Mouse (Mus musculus): ENCODE measurements around the gene Alkbh6. TPM values are rescaled to one million over a fixed set of nuclear protein-coding genes. Genes with fewer than 3 reads are reported as not detected.

Gene Alkbh6
- 17.2 and 22.1 TPM in 2 replicates for total RNA-seq (2014; fragmentation: Nextera tagmentation)
- 18.5 and 24.1 TPM in 2 replicates for total RNA-seq (2017)
- polyA plus RNA-seq (2012), result 44.2 and 52.2 TPM in 2 replicates

- TF ChIP-seq TAL1 (conservative IDR thresholded peaks at IDR 0.05; ENCODE audit: low read depth, low read length) (no peak), POLR2AphosphoS5 (IDR thresholded peaks at IDR 0.05; ENCODE audit: insufficient replicate concordance, low read depth, low read length) (no peak), GATA2 (IDR thresholded peaks at IDR 0.05; ENCODE audit: borderline replicate concordance, low read depth, low read length) (no peak), CTCF (IDR thresholded peaks at IDR 0.05; ENCODE audit: low read depth, low read length) (no peak), GATA1 (IDR thresholded peaks at IDR 0.05; ENCODE audit: borderline replicate concordance, low read length) (no peak)
Measured at GRCm38 (mm10) chr7:30308076-30309005, at the start of gene Alkbh6. Gene Alkbh6, plus strand, starts transcription at chr7:30308717.

DNA sequence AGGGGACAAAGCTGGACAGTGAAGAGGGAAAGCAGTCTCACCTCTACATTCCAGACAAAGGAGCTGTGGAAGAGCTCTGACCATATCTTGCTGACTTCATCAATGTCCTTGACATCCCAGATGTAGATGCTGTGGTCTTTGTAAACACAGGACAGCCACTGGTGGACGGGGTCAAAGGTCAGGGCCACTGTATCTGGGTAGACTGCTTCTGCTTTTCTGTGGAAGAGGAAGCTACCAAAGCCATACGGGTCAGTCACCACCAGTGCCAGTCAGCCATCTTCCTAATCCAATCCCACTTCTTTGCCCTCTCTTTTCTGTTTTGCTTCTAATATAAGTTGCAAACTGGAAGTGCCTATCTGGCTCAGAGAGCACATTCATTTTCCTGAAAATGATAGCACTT is 43.5 kb upstream of the Alkbh6 start:
- no peak for ATAC-seq (ENCODE audit: extremely low read depth, insufficient number of reproducible peaks, low FRiP score, poor library complexity, severe bottlenecking)
- TF ChIP-seq GATA2 (IDR thresholded peaks at IDR 0.05; ENCODE audit: borderline replicate concordance, low read depth, low read length) (no peak), GATA1 (IDR thresholded peaks at IDR 0.05; ENCODE audit: borderline replicate concordance, low read length) (no peak), TAL1 (conservative IDR thresholded peaks at IDR 0.05; ENCODE audit: low read depth, low read length) (no peak), POLR2AphosphoS5 (IDR thresholded peaks at IDR 0.05; ENCODE audit: insufficient replicate concordance, low read depth, low read length) (no peak), CTCF (IDR thresholded peaks at IDR 0.05; ENCODE audit: low read depth, low read length) (no peak)

More at GRCm38 (mm10) chr7:30308076-30309005, at the start of gene Alkbh6:
- no peaks in the 10 kb centered on the region for H3K9me3 ChIP-seq (replicated peaks)
- peak; percentile 100 for ATAC-seq (ENCODE audit: extremely low read depth, insufficient number of reproducible peaks, low FRiP score, poor library complexity, severe bottlenecking)
- DNase-seq (ENCODE audit: low spot score), result peak; percentile 99
- H3K4me1 ChIP-seq (ENCODE audit: insufficient read depth, low read depth, low read length), result peaks cover 23% of the 10 kb centered on the region
- peaks cover 34% of the 10 kb centered on the region for H3K36me3 ChIP-seq (replicated peaks)
- peak within 1 kb of the TSS; percentile 73 for H3K4me3 ChIP-seq (ENCODE audit: low read depth, low read length)
- H3K27me3 ChIP-seq (ENCODE audit: insufficient read depth, low read length), result peaks cover 3% of the 10 kb centered on the region; the same call in 1 of the 2 replicates

DNA sequence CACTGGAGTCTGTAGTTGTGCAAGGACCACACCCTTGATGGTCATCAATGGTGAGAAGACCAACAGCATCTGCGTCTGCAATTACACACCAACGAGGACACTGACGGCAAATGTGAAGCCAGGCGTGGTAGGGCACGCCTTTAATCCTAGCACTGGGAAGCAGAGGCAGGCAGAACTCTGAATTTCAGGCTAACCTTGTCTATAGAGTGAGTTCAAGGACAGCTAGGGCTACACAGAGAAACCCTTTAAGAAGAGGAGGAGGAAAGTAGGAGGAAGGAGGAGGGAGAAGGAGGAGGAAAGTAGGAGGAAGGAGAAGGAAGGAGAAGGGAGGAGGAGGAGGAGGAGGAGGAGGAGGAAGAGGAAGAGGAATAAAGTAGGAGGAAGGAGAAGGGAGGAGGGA is 43.0 kb upstream of the Alkbh6 start:
- H3K36me3 ChIP-seq (replicated peaks), result peaks cover 90% of the 10 kb centered on the region
- no peak for ATAC-seq (ENCODE audit: extremely low read depth, insufficient number of reproducible peaks, low FRiP score, poor library complexity, severe bottlenecking)
- no peak overlapping the region for H3K4me3 ChIP-seq (ENCODE audit: low read depth, low read length)

More for the DNA sequence above, 43.5 kb upstream of the Alkbh6 start:
- Histone ChIP-seq H3K4me3 (ENCODE audit: low read depth, low read length) (no peak overlapping the region), H3K27me3 (ENCODE audit: insufficient read depth, low read length) (no peaks in the 10 kb centered on the region), H3K36me3 (replicated peaks) (peaks cover 90% of the 10 kb centered on the region), H3K9me3 (replicated peaks) (no peaks in the 10 kb centered on the region), H3K4me1 (ENCODE audit: insufficient read depth, low read depth, low read length) (no peaks in the 10 kb centered on the region)
- DNase-seq (ENCODE audit: low spot score), result no peak

GRCm38 (mm10) chr7:30265935-30266334 is 42.6 kb upstream of the Alkbh6 start:
- Histone ChIP-seq H3K27me3 (ENCODE audit: insufficient read depth, low read length) (no peaks in the 10 kb centered on the region), H3K9me3 (replicated peaks) (no peaks in the 10 kb centered on the region), H3K4me3 (ENCODE audit: low read depth, low read length) (no peak overlapping the region), H3K4me1 (ENCODE audit: insufficient read depth, low read depth, low read length) (no peaks in the 10 kb centered on the region), H3K36me3 (replicated peaks) (peaks cover 91% of the 10 kb centered on the region)
- TF ChIP-seq TAL1 (conservative IDR thresholded peaks at IDR 0.05; ENCODE audit: low read depth, low read length) (no peak), POLR2AphosphoS5 (IDR thresholded peaks at IDR 0.05; ENCODE audit: insufficient replicate concordance, low read depth, low read length) (no peak), GATA1 (IDR thresholded peaks at IDR 0.05; ENCODE audit: borderline replicate concordance, low read length) (no peak), GATA2 (IDR thresholded peaks at IDR 0.05; ENCODE audit: borderline replicate concordance, low read depth, low read length) (no peak), CTCF (IDR thresholded peaks at IDR 0.05; ENCODE audit: low read depth, low read length) (no peak)
- DNase-seq (ENCODE audit: low spot score), result no peak
- no peak for ATAC-seq (ENCODE audit: extremely low read depth, insufficient number of reproducible peaks, low FRiP score, poor library complexity, severe bottlenecking)

More for the DNA sequence above, 43.0 kb upstream of the Alkbh6 start:
- Histone ChIP-seq H3K9me3 (replicated peaks) (no peaks in the 10 kb centered on the region), H3K4me1 (ENCODE audit: insufficient read depth, low read depth, low read length) (no peaks in the 10 kb centered on the region), H3K27me3 (ENCODE audit: insufficient read depth, low read length) (no peaks in the 10 kb centered on the region)
- no peak for TF ChIP-seq POLR2AphosphoS5 (IDR thresholded peaks at IDR 0.05; ENCODE audit: insufficient replicate concordance, low read depth, low read length)
- no peak for TF ChIP-seq CTCF (IDR thresholded peaks at IDR 0.05; ENCODE audit: low read depth, low read length)
- no peak for DNase-seq (ENCODE audit: low spot score)

- TF ChIP-seq TAL1 (conservative IDR thresholded peaks at IDR 0.05; ENCODE audit: low read depth, low read length), result no peak
- TF ChIP-seq CTCF (IDR thresholded peaks at IDR 0.05; ENCODE audit: low read depth, low read length), result no peak
- TF ChIP-seq POLR2AphosphoS5 (IDR thresholded peaks at IDR 0.05; ENCODE audit: insufficient replicate concordance, low read depth, low read length), result no peak
- no peak for TF ChIP-seq GATA1 (IDR thresholded peaks at IDR 0.05; ENCODE audit: borderline replicate concordance, low read length)
- no peak for TF ChIP-seq GATA2 (IDR thresholded peaks at IDR 0.05; ENCODE audit: borderline replicate concordance, low read depth, low read length)
- H3K4me3 ChIP-seq (ENCODE audit: low read depth, low read length), result no peak overlapping the region
- H3K4me1 ChIP-seq (ENCODE audit: insufficient read depth, low read depth, low read length), result no peaks in the 10 kb centered on the region
- no peaks in the 10 kb centered on the region for H3K27me3 ChIP-seq (ENCODE audit: insufficient read depth, low read length)
- DNase-seq (ENCODE audit: low spot score), result no peak
- ATAC-seq (ENCODE audit: extremely low read depth, insufficient number of reproducible peaks, low FRiP score, poor library complexity, severe bottlenecking), result no peak
- peaks cover 90% of the 10 kb centered on the region for H3K36me3 ChIP-seq (replicated peaks)
- no peaks in the 10 kb centered on the region for H3K9me3 ChIP-seq (replicated peaks)
Measured at GRCm38 (mm10) chr7:30266780-30267179, 41.7 kb upstream of the Alkbh6 start.

DNA sequence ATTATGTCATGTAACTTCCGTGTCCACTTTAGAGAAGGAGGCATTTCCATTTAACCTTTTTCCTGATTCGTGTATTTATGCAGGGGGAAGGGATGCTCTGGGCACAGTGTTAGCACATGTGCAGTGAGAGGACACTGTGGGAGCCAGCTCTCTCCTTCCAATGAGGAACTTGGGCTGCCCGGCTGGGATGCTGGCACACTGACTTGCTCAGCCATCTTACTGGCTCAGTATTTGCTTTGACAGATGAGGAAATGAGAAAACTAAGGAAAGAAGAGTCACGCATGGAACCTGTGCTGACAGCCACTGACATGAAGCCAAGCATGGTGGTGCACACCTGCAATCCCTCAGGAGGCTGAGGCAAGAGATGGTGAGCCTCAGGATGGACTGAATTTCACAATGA is 38.9 kb upstream of the Alkbh6 start:
- ATAC-seq (ENCODE audit: extremely low read depth, insufficient number of reproducible peaks, low FRiP score, poor library complexity, severe bottlenecking), result no peak
- no peak for DNase-seq (ENCODE audit: low spot score)
- H3K4me1 ChIP-seq (ENCODE audit: insufficient read depth, low read depth, low read length), result no peaks in the 10 kb centered on the region
- H3K36me3 ChIP-seq (replicated peaks), result peaks cover 95% of the 10 kb centered on the region
- TF ChIP-seq CTCF (IDR thresholded peaks at IDR 0.05; ENCODE audit: low read depth, low read length), result no peak
- no peak for TF ChIP-seq TAL1 (conservative IDR thresholded peaks at IDR 0.05; ENCODE audit: low read depth, low read length)
- no peak for TF ChIP-seq GATA1 (IDR thresholded peaks at IDR 0.05; ENCODE audit: borderline replicate concordance, low read length)
- no peak for TF ChIP-seq GATA2 (IDR thresholded peaks at IDR 0.05; ENCODE audit: borderline replicate concordance, low read depth, low read length)
- no peak for TF ChIP-seq POLR2AphosphoS5 (IDR thresholded peaks at IDR 0.05; ENCODE audit: insufficient replicate concordance, low read depth, low read length)
- no peaks in the 10 kb centered on the region for H3K9me3 ChIP-seq (replicated peaks)
- no peaks in the 10 kb centered on the region for H3K27me3 ChIP-seq (ENCODE audit: insufficient read depth, low read length)
- H3K4me3 ChIP-seq (ENCODE audit: low read depth, low read length), result no peak overlapping the region
